Mouse (Mus musculus) lung, postnatal 4 days (tissue): ENCODE results near the gene Gm15080.
"Not testable (repeated sequence)": the region's sequence is repeated elsewhere in the genome, so short reads cannot be mapped to it uniquely, and the experiment has no call there.

Source experiments
- DNase-seq, 2 experiments: peaks; one replicate each; pipeline ENCODE4 v3.0.0; 2021

Gene Gm15080

DNA sequence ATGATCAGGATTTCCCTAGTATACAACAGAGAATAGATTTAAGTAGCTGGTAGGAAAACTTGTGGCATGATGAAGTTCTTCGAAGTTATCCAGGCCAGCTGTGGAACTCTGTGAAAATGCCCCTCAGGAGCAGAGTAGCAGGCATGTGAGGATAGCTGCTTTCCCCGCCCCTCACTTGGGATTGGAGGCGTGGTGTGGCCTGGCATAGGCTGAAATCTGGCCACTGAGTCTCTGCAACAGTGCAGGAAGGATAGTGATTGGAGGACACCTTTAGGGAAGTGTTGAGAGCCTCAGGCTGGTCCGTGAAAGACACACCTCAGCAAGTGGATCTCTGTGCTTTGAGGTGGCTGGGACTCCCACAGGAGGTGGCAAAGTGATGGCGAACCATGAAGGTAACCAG lies at the start of gene Gm15080:
TSS of gene Gm15080 (plus strand) at position 301 of the 400 bp plus-strand sequence.
- DNase-seq: not testable (repeated sequence)
